Mouse (Mus musculus): ENCODE measurements around the gene Atg10.

DNA sequence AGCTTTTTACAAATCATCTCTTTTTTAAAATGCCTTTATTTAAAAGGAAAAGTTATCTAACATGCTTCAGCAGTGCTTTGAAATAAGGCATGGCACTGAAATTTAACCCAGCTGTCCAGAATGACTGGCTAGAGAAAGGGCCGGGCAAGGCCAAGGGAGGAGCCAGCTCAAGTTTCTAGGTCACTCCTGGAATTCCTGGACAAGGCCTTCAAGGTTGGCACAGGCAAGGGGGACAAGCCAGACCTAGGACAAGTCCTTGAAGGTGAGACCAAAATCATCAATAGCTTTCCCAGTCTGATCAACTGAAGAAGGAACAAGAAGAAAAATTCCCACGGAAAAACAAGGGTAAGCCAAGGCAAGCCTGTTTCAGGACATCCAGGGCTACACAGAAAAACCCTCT lies 63.9 kb downstream of the Atg10 start:
- TF ChIP-seq CTCF (conservative IDR thresholded peaks at IDR 0.05; ENCODE audit: low read length), result no peak
- no peak for TF ChIP-seq POU5F1 (IDR thresholded peaks at IDR 0.05; ENCODE audit: borderline replicate concordance, low read length)
- no peak for TF ChIP-seq NANOG (IDR thresholded peaks at IDR 0.05; ENCODE audit: borderline replicate concordance, low read length)

Data from E14TG2a.4 (cell line).